Mouse (Mus musculus) midbrain, embryonic 14.5 days (tissue): Measurements from ENCODE around the gene Rai2. TPM values are rescaled to one million over a fixed set of nuclear protein-coding genes. Genes with fewer than 3 reads are reported as not detected.
A peak's percentile ranks its signal among the peaks of the same experiment; 100 is the strongest.

Experiments
- ATAC-seq: fragments of 200-750 bp; cut with Nextera tagmentation; 2 replicates; pipeline ENCODE4 v1.8.0; 2017; ENCODE audit warnings: moderate number of reproducible peaks, moderate library complexity; ENCODE audit not compliant: low FRiP score, low TSS enrichment
- DNase-seq: peaks from one replicate; pipeline ENCODE4 v3.0.0-alpha.2; 2015
- H3K27ac ChIP-seq: fragments of 300-500 bp; sonication (generic); replicated peaks from 2 replicates; pipeline ENCODE4 v1.5.1; 2014; ENCODE audit warnings: mild to moderate bottlenecking, low read depth, low read length, moderate library complexity
- H3K27me3 ChIP-seq: fragments of 300-500 bp; sonication (generic); 2 replicates; pipeline ENCODE4 v1.6.1; 2014; ENCODE audit warnings: low read length, control low read depth, mixed read lengths; ENCODE audit not compliant: control insufficient read depth, insufficient read depth
- H3K36me3 ChIP-seq: fragments of 300-500 bp; sonication (generic); 2 replicates; pipeline ENCODE4 v1.6.1; 2014; ENCODE audit warnings: low read length, control low read depth; ENCODE audit not compliant: control insufficient read depth, insufficient read depth
- H3K4me1 ChIP-seq: fragments of 300-500 bp; sonication (generic); 2 replicates; pipeline ENCODE4 v1.6.1; 2014; ENCODE audit warnings: mild to moderate bottlenecking, antibody characterized with exemption, low read length, control low read depth; ENCODE audit not compliant: control insufficient read depth, insufficient read depth
- H3K4me2 ChIP-seq: fragments of 300-500 bp; sonication (generic); 2 replicates; pipeline ENCODE4 v1.6.1; 2014; ENCODE audit warnings: mild to moderate bottlenecking, low read length, moderate library complexity
- H3K4me3 ChIP-seq: fragments of 300-500 bp; sonication (generic); replicated peaks from 2 replicates; pipeline ENCODE4 v1.5.1; 2014; ENCODE audit warnings: low read depth, low read length
- H3K9ac ChIP-seq: fragments of 300-500 bp; sonication (generic); replicated peaks from 2 replicates; pipeline ENCODE4 v1.6.1; 2014; ENCODE audit warnings: mild to moderate bottlenecking, low read length, moderate library complexity
- H3K9me3 ChIP-seq: fragments of 300-500 bp; sonication (generic); 2 replicates; pipeline ENCODE4 v1.6.1; 2016; ENCODE audit warnings: low read length, control low read depth, mixed read lengths; ENCODE audit not compliant: control insufficient read depth
- WGBS: fragments of 180-500 bp; shearing (Covaris S2); extraction: QIAGEN DNeasy Blood & Tissue Kit; methylation state at CpG from one replicate; pipeline ENCODE4 v1.1.7; 2014; 5-methylcytosine and 5-hydroxymethylcytosine counted together
- polyA plus RNA-seq: library from polyadenylated mRNA; unstranded; fragments of >200 nt; fragmentation: Nextera tagmentation; extraction: Ambion mirVana; gene quantifications from 2 replicates; pipeline ENCODE4 v1.2.1, GENCODE M21; 2014

Gene Rai2
- polyA plus RNA-seq, result 15.8 and 16.6 TPM in 2 replicates

DNA sequence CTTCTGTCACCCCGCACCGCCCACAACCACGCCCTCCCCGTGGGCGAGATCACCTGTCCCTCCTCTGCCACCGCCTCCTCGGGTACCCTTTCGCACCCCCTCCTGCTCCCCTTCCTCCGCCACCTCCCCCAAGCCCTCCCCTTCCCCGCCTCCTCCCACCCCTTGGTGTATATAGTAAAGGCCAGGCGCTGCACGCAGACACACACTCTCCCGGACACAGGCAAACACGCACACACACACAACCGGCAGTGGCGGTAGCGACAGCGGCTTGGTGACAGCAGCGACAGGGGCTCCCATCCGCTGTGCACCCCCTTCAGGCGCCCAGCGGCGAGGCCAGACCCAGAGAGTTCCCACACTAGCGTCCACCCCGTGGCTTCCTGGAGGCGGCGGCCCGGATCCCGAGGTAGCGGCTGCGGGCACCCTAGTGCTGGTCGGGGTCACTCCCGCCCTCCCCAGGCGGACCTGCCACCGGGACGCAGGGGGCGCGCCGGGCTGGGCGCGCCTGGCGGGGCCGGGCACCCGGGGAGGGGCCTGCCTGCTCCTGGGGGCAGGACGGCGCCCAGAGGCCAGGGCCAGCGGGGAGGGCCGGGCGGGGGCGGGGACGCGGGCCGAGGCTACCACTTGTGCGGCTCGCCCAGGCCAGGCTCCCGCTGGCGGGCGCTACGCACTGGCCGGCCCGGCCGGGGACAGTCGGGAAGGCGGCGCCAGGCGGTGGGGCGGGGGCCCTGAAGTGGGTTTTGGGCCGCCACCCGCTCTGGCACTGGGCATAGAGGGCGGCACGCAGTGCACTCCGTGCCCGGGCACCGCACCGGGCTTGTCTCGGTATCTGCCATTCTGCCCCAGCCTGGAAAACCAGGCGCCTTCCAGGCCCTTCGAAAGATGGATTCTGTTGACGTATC, at the start of gene Rai2:
TSS of gene Rai2 (plus strand) at position 205 of the 899 bp plus-strand sequence.
- Histone ChIP-seq H3K4me3 (peak within 1 kb of the TSS; percentile 55), H3K9ac (peak within 1 kb of the TSS; percentile 67), H3K36me3 (no peaks in the 10 kb centered on the region), H3K9me3 (no peaks in the 10 kb centered on the region), H3K27me3 (peaks cover 21% of the 10 kb centered on the region; the same call in 1 of the 2 replicates), H3K4me1 (no peaks in the 10 kb centered on the region), H3K4me2 (peak within 1 kb of the TSS; percentile 64), H3K27ac (peak within 1 kb of the TSS; percentile 81)
- DNase-seq (peak; percentile 66), ATAC-seq (peak; percentile 78)
- 28% methylated on average over 79 of the region's 79 CpGs for WGBS

DNA sequence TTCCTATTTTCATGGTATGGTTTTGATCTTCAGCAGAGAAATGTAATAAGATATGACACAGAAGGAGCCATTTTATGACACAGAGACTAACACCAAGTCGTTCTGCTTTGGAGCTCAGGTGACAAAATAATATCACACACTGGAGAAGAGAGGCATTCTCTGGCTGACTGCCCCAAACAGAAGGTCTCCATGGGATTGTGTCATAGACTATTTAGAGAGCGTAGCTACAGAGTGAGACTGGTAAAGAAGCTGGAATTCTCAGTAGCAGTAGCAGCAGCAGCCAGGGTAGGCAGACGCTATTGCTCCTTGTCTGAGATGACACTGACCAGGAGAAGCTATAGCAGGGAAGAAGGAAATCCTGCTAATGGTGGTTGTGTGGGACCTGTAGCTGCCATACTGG, 27.5 kb upstream of the Rai2 start:
- Histone ChIP-seq H3K9ac (no peak overlapping the region), H3K9me3 (no peaks in the 10 kb centered on the region), H3K27me3 (peaks cover 2% of the 10 kb centered on the region), H3K4me2 (no peak overlapping the region), H3K4me1 (no peaks in the 10 kb centered on the region), H3K27ac (no peak overlapping the region), H3K4me3 (no peak overlapping the region), H3K36me3 (no peaks in the 10 kb centered on the region)
- no peak for DNase-seq
- 71% methylated on average over 3 of the region's 3 CpGs for WGBS
- ATAC-seq, result no peak

DNA sequence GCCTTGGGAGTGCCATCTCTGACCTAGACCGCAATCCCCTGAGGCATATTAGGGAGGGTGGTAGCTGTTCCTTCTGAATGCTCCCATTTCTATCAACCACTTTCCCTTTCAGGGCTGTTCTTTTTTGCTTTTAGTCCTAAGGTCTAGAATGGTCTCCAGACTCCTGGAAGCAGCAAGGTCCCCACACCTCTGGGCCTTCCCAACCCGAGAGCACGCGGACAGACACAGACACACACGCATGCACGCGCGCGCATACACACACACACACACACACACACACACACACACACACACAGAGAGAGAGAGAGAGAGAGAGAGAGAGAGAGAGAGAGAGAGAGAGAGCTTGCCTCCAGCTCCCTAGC, 385 bp upstream of the Rai2 start:
- Histone ChIP-seq H3K4me1 (no peaks in the 10 kb centered on the region), H3K9me3 (no peaks in the 10 kb centered on the region)

DNA sequence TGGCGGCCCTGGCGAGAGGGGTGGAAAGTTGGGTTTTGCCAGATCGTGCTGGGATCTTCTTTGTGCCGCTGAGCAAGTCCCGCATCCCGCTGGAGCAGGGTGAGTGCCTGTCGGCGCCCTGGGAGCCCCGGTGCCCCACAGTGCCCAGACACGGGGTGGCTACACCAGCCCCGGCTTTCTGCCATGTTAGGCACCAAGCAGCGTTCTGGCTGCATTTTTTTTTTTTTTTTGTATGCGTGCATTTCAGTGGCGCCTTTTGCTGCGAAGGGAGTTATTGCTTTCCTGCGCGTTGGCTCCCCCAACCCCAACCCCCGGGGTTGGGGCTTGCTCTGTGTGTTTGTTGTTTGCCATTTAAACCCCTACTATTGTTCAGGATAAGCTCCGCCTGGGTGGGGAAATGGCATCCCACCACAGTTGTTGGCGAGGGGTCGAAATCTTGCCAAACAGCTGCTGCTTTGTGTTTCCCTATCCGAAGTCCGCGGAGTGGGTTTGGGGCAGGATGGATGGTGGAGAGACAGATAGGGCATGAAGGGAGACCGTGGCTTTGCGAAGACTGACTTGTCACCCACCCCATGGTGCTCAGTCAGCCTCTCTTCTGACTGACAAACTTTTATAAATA, 1.0 kb downstream of the Rai2 start:
- Histone ChIP-seq H3K4me2 (peak overlapping the region; percentile 64), H3K9me3 (no peaks in the 10 kb centered on the region), H3K9ac (peak overlapping the region; percentile 67), H3K27ac (peak overlapping the region; percentile 81), H3K36me3 (no peaks in the 10 kb centered on the region), H3K4me1 (no peaks in the 10 kb centered on the region), H3K27me3 (peaks cover 21% of the 10 kb centered on the region; the same call in 1 of the 2 replicates), H3K4me3 (peak overlapping the region; percentile 55)
- DNase-seq, result peak; percentile 54
- 21% methylated on average over 26 of the region's 26 CpGs for WGBS
- peak; percentile 28; the same call in 1 of the 2 replicates for ATAC-seq

More for the DNA sequence above, 385 bp upstream of the Rai2 start:
- WGBS, result 19% methylated on average over 9 of the region's 9 CpGs
- DNase-seq (peak; percentile 17), ATAC-seq (peak; percentile 36)
- Histone ChIP-seq H3K4me2 (peak overlapping the region; percentile 64), H3K27me3 (peaks cover 17% of the 10 kb centered on the region; the same call in 1 of the 2 replicates), H3K27ac (no peak overlapping the region), H3K9ac (peak overlapping the region; percentile 67; the same call in 1 of the 2 replicates), H3K36me3 (no peaks in the 10 kb centered on the region), H3K4me3 (peak overlapping the region; percentile 55)

DNA sequence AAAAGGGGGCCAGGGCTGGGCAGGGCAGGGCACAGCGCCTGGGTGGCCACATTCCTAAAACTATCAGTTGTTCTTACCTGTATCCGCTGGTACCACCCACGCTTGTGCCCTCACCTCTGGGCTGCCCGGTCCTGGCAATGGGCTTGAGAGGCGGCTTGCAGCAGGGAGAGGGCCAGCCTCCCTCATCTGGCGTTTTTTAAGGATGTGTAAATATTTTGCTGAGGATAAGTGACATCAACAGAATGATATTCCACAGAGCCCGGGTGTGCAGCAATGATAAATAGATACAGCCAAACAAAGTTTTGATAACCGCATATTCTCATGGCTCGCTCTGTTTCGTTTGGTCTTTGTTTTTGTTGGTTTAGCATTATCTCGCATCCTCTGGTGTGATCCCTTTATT, 1.7 kb downstream of the Rai2 start:
- Histone ChIP-seq H3K4me3 (peak overlapping the region; percentile 55), H3K36me3 (no peaks in the 10 kb centered on the region), H3K27ac (peak overlapping the region; percentile 81; the same call in 1 of the 2 replicates), H3K9ac (peak overlapping the region; percentile 67), H3K4me2 (peak overlapping the region; percentile 64), H3K27me3 (peaks cover 21% of the 10 kb centered on the region; the same call in 1 of the 2 replicates), H3K4me1 (0 out of 2 replicates have a peak, but pooled peaks cover 3% of the 10 kb centered on the region), H3K9me3 (no peaks in the 10 kb centered on the region)
- WGBS, result 31% methylated on average over 11 of the region's 11 CpGs
- DNase-seq, result no peak
- no peak for ATAC-seq

DNA sequence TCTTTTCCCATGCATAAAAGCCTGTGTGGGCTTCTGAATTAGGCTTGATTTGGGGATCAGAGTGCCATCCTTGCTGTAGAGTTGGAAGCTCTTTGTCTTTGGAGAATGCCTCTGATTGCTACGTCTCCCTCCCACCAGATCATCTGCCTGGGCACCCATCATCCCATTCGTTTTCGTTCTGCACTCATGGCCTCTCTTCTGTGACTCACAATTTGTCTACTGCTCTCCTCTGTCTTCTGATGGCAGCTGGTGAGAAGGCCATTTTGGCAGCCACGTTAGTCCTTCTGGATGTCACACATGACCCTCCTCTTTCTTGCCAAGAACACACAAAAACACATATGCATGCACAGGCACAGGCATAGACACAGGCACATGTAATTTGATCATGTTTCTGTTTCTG, 4.2 kb downstream of the Rai2 start:
- Histone ChIP-seq H3K27ac (no peak overlapping the region), H3K9me3 (no peaks in the 10 kb centered on the region), H3K4me2 (0 out of 2 replicates have a peak overlapping the region, but pooled peaks have one; percentile 15), H3K9ac (no peak overlapping the region), H3K4me3 (no peak overlapping the region), H3K36me3 (no peaks in the 10 kb centered on the region), H3K4me1 (0 out of 2 replicates have a peak, but pooled peaks cover 3% of the 10 kb centered on the region), H3K27me3 (peaks cover 18% of the 10 kb centered on the region; the same call in 1 of the 2 replicates)
- WGBS, result 68% methylated on average over 4 of the region's 4 CpGs
- ATAC-seq, result no peak
- DNase-seq, result no peak

DNA sequence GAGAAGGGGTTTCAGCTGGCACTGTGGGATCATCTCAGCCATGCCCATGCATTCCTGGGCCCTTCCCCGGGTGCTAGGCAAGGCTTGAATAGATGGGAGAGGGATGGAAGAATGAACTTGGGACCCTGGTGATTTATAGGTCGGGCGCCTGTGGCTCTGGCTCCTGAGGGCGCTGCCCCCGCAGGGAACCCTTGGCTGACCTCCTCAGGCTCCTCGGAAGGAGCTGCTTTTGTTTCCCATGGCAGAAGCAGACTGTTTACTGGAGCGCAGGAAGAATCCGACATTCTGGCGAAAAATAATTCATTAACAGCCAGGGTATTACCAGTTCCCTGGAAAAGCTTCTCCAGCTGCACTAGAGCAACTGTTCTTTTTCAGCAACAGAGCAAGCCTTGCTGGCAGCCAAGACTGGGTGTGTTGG, 6.5 kb downstream of the Rai2 start:
- WGBS, result 18% methylated on average over 9 of the region's 9 CpGs
- Histone ChIP-seq H3K27me3 (peaks cover 11% of the 10 kb centered on the region; the same call in 1 of the 2 replicates), H3K4me2 (peak overlapping the region; percentile 32; the same call in 1 of the 2 replicates), H3K4me1 (0 out of 2 replicates have a peak, but pooled peaks cover 3% of the 10 kb centered on the region), H3K9ac (no peak overlapping the region), H3K36me3 (no peaks in the 10 kb centered on the region), H3K27ac (peak overlapping the region; percentile 52), H3K9me3 (no peaks in the 10 kb centered on the region), H3K4me3 (no peak overlapping the region)
- DNase-seq (no peak), ATAC-seq (no peak)

DNA sequence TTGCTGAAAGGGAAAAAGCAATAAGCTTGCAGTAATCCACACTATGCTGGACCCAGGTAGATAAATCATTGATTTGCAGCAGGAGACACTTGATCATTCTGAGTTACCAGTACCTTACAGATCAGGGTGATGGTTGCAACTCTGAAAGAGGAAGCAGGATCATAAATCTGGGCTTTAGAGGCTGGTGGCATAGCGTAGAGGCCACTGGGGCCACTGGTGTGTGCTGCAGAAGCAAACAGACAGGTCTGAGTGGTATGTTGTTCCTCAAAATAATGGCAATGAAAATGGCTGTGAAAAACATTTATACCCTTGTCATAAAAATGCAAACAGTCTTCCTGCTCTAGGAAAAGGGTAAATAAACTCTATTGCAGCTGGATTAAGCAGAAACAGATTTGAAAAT, 9.4 kb downstream of the Rai2 start:
- WGBS, result 83% methylated on average over 1 of the region's 1 CpGs
- Histone ChIP-seq H3K4me3 (no peak overlapping the region), H3K27ac (no peak overlapping the region), H3K27me3 (0 out of 2 replicates have a peak, but pooled peaks cover 4% of the 10 kb centered on the region), H3K9me3 (no peaks in the 10 kb centered on the region), H3K4me1 (0 out of 2 replicates have a peak, but pooled peaks cover 3% of the 10 kb centered on the region), H3K4me2 (no peak overlapping the region), H3K36me3 (no peaks in the 10 kb centered on the region), H3K9ac (no peak overlapping the region)
- ATAC-seq, result no peak
- DNase-seq, result no peak
